Mouse (Mus musculus): ENCODE measurements around the gene Ank2. TPM values are rescaled to one million over a fixed set of nuclear protein-coding genes. Genes with fewer than 3 reads are reported as not detected.
A peak's percentile ranks its signal among the peaks of the same experiment; 100 is the strongest.

Ank2 gene
- polyA plus RNA-seq, 1 experiment = 32.5 TPM

DNA sequence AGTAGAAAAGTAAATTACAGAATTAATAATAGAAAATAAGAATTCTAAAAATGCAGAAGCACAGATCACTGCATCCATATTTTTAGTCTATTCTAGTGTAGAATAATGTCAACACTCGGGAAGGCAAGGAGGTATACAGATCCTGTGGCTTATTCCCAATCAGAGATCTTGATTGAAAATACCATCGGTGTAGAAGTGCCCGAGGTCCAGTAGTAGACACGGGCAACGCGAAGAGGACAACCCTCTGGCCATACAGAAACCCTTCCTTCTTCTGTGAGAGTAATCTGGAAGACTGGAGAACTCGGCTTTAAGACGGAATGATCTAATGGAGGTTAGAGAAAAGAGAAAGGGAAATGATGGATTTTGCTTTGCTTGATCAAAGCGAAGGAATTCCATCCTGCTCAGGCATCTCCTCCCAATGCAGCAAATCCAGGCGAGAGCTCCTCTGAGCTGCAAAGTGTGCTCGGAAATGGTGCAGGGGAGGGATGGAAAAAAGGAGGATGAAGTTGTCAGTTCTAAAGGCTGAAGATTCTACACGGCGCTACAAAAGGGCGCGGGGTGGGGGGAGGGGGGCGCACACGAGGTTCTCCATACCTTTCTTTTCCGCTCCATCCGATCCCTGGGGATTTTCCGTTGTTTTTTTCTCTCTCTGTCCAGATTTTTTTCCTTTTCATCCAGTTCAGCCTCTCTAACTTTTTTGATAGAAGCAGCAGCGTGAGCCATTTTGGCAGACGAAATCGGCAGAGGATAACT, 337.9 kb downstream of the Ank2 start:
- Histone ChIP-seq H3K27ac (replicated peaks; ENCODE audit: low read depth, low read length) (no peak overlapping the region), H3K4me1 (ENCODE audit: control insufficient read depth, insufficient read depth, insufficient read length, low read length) (no peaks in the 10 kb centered on the region), H3K4me3 (ENCODE audit: insufficient read depth, low read depth, low read length) (peak overlapping the region; percentile 49)

DNA sequence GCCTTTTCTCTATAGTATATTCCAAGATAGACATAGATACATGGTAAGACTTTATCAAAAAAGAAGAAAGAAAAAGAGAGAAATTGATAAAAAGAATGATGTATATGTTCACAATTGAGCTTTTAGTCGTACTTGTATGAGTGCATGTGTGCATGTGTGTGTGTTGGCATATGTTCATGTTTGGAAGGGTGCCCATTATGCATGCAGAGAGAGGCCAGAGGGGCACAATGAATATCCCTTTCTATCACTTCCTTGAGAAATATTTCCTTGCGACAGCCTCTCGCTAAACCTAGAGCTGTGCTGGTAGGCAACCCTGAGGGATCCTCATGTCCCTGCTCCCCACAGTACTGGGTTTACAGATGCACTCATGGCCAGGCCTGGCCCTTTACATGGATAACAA, 341.4 kb downstream of the Ank2 start:
- peaks cover 2% of the 10 kb centered on the region; the same call in 1 of the 2 replicates for H3K4me1 ChIP-seq (ENCODE audit: control insufficient read depth, insufficient read depth, insufficient read length, low read length)
- H3K27ac ChIP-seq (replicated peaks; ENCODE audit: low read depth, low read length) = no peak overlapping the region
- no peak overlapping the region for H3K4me3 ChIP-seq (ENCODE audit: insufficient read depth, low read depth, low read length)

DNA sequence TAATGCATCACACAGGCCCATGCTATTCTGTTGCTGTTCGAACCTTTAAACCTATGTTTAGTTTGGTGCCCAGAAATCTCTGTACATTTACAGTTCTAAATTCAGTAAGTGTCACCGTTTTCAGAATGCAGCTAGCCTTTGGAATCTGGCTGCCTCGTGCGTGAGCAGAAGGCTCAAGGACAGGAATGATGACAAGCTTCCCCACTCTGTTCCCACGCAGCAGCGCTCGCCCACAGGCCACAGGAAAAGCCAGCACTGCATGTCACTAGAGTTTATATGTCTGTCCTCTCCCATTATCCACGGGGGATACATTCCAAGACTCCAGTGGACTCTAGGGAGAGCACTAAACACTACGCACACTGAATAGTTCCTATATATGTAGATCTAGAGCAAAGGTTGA, 343.1 kb downstream of the Ank2 start:
- no peak overlapping the region for H3K27ac ChIP-seq (replicated peaks; ENCODE audit: low read depth, low read length)

DNA sequence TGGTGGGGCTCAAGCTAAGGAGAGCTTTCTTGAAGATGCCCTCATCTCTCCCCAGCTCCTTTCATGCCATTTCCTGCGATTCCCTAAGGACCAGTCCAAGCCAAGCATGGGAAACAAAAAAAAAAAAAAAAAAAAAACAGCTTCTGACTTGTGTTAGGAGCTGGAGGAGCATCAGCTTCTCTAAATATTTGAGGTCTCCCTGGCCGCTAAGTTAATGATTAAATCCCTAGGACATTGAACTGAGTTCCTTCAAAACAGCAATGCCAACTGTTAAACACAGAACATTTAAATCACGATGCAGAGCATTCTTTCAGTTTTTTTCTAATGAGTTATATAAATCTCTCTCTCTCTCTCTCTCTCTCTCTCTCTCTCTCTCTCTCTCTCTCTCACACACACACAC, 345.3 kb downstream of the Ank2 start:
- no peak overlapping the region for H3K4me3 ChIP-seq (ENCODE audit: insufficient read depth, low read depth, low read length)
- no peak overlapping the region for H3K27ac ChIP-seq (replicated peaks; ENCODE audit: low read depth, low read length)
- peaks cover 2% of the 10 kb centered on the region; the same call in 1 of the 2 replicates for H3K4me1 ChIP-seq (ENCODE audit: control insufficient read depth, insufficient read depth, insufficient read length, low read length)

More for the DNA sequence above, 343.1 kb downstream of the Ank2 start:
- H3K4me1 ChIP-seq (ENCODE audit: control insufficient read depth, insufficient read depth, insufficient read length, low read length) = peaks cover 2% of the 10 kb centered on the region; the same call in 1 of the 2 replicates
- H3K4me3 ChIP-seq (ENCODE audit: insufficient read depth, low read depth, low read length) = no peak overlapping the region

DNA sequence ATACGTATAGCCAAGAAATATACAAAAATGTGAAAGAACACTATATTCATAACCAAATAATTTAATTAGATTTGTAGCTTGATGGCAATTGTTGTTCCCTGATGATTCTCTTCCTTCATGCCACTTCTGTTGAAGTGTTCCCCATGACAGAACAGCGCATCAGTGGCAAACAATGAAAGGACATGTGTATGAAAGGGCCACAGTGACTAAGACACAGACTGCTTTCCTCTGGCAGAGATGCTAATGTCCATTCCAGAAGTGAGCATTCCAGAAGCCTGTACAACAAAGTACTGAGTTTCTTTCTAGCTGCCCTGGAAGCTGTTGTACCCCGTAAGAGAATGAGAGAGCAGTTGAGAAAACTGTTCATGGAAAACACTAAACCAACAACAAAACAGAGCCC, 345.7 kb downstream of the Ank2 start:
- H3K4me1 ChIP-seq (ENCODE audit: control insufficient read depth, insufficient read depth, insufficient read length, low read length) = peaks cover 2% of the 10 kb centered on the region; the same call in 1 of the 2 replicates
- H3K4me3 ChIP-seq (ENCODE audit: insufficient read depth, low read depth, low read length) = no peak overlapping the region
- no peak overlapping the region for H3K27ac ChIP-seq (replicated peaks; ENCODE audit: low read depth, low read length)

DNA sequence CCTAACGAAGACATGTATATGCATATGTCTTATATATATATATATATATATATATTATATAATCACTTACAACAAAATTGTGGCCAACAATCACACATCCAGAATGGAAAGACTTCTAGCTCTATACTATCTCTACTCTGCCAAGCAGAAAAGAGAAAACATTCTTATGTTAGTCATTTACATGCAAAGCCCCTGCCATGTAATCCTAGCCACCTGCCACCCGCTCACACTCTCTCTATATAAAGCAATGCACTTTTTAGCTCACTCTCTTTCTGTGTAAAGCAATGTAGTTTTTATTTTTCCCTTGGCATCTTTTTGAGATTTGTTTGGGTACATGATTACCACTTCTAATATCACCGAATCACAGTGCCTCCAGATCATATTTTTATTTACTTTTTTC, 350.5 kb downstream of the Ank2 start:
- Histone ChIP-seq H3K4me3 (ENCODE audit: insufficient read depth, low read depth, low read length) (no peak overlapping the region), H3K27ac (replicated peaks; ENCODE audit: low read depth, low read length) (no peak overlapping the region), H3K4me1 (ENCODE audit: control insufficient read depth, insufficient read depth, insufficient read length, low read length) (no peaks in the 10 kb centered on the region)

DNA sequence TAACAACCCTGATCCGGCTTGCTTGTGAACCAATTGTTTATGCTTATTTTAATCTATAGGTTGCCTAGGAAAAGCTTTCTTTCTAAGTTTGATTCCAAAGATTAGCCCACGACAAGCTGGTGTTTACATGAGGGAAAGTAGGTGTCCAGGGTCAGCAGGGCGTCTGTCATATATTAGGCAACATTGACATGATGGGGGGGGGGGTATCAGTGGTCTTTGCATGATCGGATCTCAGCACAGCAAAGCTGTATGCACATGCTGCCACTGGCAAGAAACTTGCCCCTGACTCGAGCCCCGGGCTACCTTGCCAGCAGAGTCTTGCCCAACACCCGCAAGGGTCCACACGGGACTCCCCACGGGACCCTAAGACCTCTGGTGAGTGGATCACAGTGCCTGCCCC, 358.6 kb downstream of the Ank2 start:
- no peaks in the 10 kb centered on the region for H3K4me1 ChIP-seq (ENCODE audit: control insufficient read depth, insufficient read depth, insufficient read length, low read length)
- H3K27ac ChIP-seq (replicated peaks; ENCODE audit: low read depth, low read length) = no peak overlapping the region
- no peak overlapping the region for H3K4me3 ChIP-seq (ENCODE audit: insufficient read depth, low read depth, low read length)

DNA sequence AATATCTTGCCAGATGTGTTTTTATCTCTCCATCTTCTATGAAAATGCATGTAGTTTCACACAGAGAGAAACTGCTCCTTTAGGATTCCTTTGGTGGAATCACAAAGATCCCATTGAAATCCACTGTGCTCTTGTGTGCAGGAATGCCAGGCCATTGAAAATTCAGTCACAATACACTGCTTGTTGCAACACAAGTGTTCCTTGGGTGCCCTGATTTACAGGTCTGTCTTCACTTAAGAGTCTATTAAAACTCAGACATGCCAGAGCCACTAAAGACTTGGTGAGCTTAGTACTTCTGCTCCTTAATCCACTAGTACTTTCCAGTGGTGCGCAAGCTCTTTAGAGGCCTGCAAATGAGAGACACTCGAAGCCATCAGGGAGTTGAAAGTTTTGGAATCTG, 359.5 kb downstream of the Ank2 start:
- Histone ChIP-seq H3K4me1 (ENCODE audit: control insufficient read depth, insufficient read depth, insufficient read length, low read length) (no peaks in the 10 kb centered on the region), H3K27ac (replicated peaks; ENCODE audit: low read depth, low read length) (no peak overlapping the region), H3K4me3 (ENCODE audit: insufficient read depth, low read depth, low read length) (no peak overlapping the region)

DNA sequence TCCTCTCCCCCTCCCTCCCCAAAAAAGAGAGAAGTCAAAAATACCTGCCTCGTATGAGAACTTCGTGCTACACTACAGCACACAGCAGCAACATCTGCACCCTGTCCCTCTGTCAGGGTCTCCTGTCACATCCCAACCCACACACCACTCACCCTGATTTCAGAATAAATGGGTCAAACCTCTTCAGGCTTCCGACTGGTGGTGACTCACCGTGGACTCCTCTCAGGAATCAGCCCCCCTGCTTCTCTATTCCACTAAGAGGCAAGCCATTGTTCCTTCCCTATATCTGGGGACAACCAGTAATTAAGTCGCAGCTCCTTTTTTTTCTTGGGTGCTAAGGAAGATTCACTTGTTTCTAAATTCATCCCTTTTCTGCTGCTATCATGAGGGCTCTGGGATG, 361.6 kb downstream of the Ank2 start:
- Histone ChIP-seq H3K27ac (replicated peaks; ENCODE audit: low read depth, low read length) (no peak overlapping the region), H3K4me3 (ENCODE audit: insufficient read depth, low read depth, low read length) (no peak overlapping the region), H3K4me1 (ENCODE audit: control insufficient read depth, insufficient read depth, insufficient read length, low read length) (no peaks in the 10 kb centered on the region)

DNA sequence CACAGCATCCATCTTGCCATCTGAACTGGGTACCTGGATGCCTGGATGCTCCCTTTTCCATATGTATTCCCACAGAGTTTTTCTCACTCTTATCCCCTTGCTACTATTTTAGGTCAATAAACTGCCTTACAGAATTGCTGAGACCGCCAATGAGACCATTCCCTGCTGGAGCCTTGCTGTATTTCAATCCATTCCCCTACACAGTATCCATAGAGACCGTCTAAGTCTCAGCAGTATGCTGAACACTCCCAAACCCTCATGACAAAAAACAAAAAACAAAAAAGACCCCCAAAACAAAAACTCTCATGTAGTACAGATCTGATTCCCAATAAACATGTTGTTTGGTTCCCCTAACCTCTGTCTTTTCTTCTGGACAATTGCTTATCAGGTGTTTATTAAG, 365.1 kb downstream of the Ank2 start:
- Histone ChIP-seq H3K4me1 (ENCODE audit: control insufficient read depth, insufficient read depth, insufficient read length, low read length) (no peaks in the 10 kb centered on the region), H3K4me3 (ENCODE audit: insufficient read depth, low read depth, low read length) (no peak overlapping the region), H3K27ac (replicated peaks; ENCODE audit: low read depth, low read length) (no peak overlapping the region)

DNA sequence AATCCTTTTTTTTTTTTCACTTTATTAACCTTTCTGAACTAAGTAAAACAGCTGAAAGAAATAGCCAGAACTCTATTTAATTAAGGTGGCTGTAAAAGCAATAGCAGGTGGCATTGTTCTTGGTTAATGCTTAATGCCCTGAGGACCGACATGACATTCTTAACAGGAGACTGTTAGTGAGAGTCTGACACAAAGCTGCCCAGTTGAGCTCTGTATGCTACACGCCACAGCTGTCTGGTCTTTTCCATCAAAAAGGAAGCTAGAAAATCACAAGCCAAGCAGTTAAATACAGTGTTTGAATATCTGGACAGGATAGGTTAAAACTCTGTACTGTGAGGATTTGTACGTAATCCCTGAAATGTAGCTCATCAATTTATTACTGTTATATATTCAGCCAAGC, 368.1 kb downstream of the Ank2 start:
- no peak overlapping the region for H3K4me3 ChIP-seq (ENCODE audit: insufficient read depth, low read depth, low read length)
- H3K27ac ChIP-seq (replicated peaks; ENCODE audit: low read depth, low read length) = no peak overlapping the region
- no peaks in the 10 kb centered on the region for H3K4me1 ChIP-seq (ENCODE audit: control insufficient read depth, insufficient read depth, insufficient read length, low read length)

DNA sequence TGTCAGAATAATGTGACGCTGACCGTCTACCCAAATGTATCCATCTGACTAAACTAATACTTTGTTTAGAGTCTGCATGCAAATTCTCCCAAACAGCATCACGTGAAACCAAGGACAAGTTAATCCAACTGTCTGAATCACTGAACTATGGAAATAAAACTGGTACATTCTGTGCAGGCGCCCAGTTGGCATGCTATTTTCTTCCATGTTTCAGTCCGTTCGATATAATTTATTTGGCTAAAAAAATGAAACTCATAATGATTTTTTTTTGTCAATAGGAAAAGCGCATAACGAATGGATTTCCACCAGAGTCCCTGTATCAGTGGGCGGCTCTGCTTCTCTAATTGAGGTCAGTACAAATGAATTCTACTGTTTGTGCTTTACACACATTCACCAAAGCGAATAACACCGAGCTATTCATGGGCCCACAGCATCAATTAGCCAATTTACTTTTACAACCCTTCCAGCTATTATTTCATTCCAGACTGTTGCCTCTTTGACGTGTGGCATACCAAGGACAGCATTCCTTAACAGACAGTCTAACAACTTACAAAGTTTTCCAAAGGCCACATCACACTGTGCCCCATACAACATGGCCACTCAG, 368.9 kb downstream of the Ank2 start:
- no peak overlapping the region for H3K27ac ChIP-seq (replicated peaks; ENCODE audit: low read depth, low read length)
- no peak overlapping the region for H3K4me3 ChIP-seq (ENCODE audit: insufficient read depth, low read depth, low read length)
- no peaks in the 10 kb centered on the region for H3K4me1 ChIP-seq (ENCODE audit: control insufficient read depth, insufficient read depth, insufficient read length, low read length)

DNA sequence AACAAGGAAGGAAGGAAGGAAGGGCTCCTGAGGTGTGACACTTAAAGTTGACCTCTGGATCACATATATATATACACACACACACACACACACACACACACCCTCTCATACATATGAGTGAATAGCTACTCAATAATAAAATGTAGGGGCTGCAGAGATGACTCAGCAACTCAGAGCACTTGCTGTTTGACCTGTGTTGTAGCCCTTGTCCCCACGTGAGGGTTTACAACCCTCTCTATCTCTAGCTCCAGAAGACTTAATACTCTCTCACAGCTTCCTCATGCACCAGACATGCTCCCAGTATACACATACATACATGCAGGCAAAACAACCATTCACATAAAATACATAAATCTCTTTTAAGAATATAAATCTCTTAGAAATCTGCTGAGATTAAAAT, 369.4 kb downstream of the Ank2 start:
- no peaks in the 10 kb centered on the region for H3K4me1 ChIP-seq (ENCODE audit: control insufficient read depth, insufficient read depth, insufficient read length, low read length)
- no peak overlapping the region for H3K4me3 ChIP-seq (ENCODE audit: insufficient read depth, low read depth, low read length)
- H3K27ac ChIP-seq (replicated peaks; ENCODE audit: low read depth, low read length) = no peak overlapping the region

DNA sequence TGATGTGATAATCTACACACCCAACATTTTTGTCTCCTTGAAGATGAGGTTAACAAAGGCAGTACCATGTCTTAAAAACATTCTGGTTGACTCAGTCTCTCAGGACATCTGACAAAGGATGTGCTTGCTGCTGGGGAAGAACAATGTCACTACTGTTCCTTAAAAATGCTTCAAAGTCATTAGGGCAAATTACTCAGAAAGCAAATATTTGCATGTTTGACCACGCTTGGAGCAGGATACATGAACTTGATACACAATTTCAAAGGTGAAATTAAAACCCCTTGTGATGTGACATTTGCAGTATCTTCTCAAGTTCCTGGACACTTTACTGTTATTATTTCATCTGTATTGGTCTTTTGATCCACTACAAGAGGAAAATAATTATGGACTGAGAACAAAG, 371.5 kb downstream of the Ank2 start:
- no peak overlapping the region for H3K4me3 ChIP-seq (ENCODE audit: insufficient read depth, low read depth, low read length)
- H3K4me1 ChIP-seq (ENCODE audit: control insufficient read depth, insufficient read depth, insufficient read length, low read length) = 0 out of 2 replicates have a peak, but pooled peaks cover 5% of the 10 kb centered on the region
- H3K27ac ChIP-seq (replicated peaks; ENCODE audit: low read depth, low read length) = no peak overlapping the region

DNA sequence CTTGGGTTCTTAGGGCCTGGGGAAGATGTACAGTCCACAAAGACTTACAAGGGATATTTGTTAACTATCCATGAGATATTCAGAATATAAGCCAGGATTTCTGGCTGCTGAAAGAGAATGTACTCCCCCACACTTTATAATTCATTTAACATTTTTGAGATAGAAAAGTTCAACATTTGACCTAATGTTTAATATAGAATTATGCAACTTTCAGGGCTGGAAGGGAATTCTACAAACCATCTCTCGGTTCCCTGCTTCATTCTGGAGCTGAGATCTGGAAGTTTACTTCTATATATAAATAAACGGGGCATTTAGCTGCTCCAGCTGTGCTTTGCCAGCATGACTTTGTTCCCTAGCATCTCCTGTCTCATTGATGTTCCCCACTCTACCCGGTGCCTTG, 372.9 kb downstream of the Ank2 start:
- H3K4me3 ChIP-seq (ENCODE audit: insufficient read depth, low read depth, low read length) = no peak overlapping the region
- H3K27ac ChIP-seq (replicated peaks; ENCODE audit: low read depth, low read length) = no peak overlapping the region
- H3K4me1 ChIP-seq (ENCODE audit: control insufficient read depth, insufficient read depth, insufficient read length, low read length) = 0 out of 2 replicates have a peak, but pooled peaks cover 5% of the 10 kb centered on the region

DNA sequence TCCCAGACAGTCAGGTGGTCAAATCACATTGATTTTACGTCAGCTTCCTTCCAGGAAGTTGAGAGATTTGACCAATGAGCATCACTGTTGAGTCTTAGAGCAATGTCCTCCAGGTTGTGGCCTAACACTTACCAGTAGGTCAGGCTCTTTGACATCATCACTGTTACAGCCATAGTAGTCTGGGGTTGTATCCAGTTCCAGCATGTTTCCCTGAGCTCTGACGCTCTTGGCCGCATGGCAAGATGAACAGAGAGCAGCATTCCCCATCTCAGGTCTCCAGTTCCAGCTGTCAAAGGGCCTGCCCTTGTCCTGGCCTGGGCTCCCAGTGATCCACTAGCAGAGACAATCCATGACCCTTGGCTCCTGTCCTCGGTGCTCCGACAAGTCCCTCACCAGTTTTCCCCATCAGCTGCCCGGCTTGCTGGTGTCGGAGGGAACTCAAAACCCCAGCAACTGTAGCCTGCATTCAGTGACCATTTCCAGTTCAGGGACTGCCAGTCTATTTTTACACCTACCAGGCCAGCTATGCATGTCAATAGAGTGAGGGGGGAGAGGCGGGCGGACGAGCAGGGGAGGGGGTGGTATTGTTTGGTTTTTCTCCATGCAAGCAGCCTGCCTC, 374.7 kb downstream of the Ank2 start:
- Histone ChIP-seq H3K4me1 (ENCODE audit: control insufficient read depth, insufficient read depth, insufficient read length, low read length) (0 out of 2 replicates have a peak, but pooled peaks cover 5% of the 10 kb centered on the region), H3K4me3 (ENCODE audit: insufficient read depth, low read depth, low read length) (no peak overlapping the region), H3K27ac (replicated peaks; ENCODE audit: low read depth, low read length) (no peak overlapping the region)
